Mouse (Mus musculus): ENCODE measurements around the gene Coa5.

The Coa5 gene

GRCm38 (mm10) chr1:37376751-37377150, 53.2 kb downstream of the Coa5 start:
- intact Hi-C loops (cut with DNase I) = no loop called here

DNA sequence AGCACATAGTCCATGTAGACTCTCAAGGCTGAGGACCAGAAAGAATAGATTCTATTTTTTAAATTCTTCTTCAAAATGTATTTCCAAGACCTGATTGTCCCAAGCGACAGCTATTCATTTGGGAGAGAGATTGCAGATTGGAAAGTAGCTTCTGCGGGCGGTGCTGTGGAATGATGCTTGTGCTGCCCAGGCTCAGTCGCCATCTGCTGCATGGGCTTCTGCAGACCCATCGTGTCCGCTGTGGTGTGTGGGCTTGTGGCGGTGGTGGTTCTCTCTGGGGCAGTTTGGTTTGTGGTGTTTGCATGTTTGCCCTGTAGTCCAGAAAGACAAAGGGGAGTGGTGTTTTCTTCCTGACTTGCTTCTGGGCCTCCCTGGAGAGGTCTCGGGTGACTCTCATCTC, 53.7 kb downstream of the Coa5 start:
- intact Hi-C loops (cut with DNase I) = no loop called here

- intact Hi-C loops (cut with DNase I) = no loop called here
Measured at GRCm38 (mm10) chr1:37368768-37369385, 61.0 kb downstream of the Coa5 start.

DNA sequence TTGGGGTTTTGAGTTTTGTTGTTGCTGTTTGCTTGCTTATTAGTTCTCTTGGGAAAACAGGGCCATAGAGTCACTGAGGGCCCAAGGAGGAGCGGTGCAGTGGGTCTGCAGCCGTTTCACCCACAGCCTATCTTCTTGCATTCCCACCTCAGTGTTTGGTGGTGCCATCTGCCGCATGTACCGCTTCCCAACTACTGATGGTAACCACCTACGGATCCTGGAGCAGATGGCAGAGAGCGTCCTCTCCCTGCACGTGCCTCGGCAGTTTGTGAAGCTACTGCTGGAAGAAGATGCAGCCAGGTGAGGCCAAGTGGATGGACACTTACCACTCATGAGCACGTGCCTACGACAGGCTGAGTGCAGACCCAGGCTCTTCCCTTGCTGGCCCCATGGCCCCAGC, 61.8 kb downstream of the Coa5 start:
- intact Hi-C loops (cut with DNase I) = no loop called here

Measured in adrenal gland (tissue).